Mouse (Mus musculus) left cerebral cortex, adult 9 months (tissue): Measurements from ENCODE around the gene Itga2.

Experiments used
- DNase-seq, 2 experiments: peaks; one replicate each; pipeline ENCODE4 v3.0.0; 2022; ENCODE audit warnings: low spot score in 2 of 2

The Itga2 gene

DNA sequence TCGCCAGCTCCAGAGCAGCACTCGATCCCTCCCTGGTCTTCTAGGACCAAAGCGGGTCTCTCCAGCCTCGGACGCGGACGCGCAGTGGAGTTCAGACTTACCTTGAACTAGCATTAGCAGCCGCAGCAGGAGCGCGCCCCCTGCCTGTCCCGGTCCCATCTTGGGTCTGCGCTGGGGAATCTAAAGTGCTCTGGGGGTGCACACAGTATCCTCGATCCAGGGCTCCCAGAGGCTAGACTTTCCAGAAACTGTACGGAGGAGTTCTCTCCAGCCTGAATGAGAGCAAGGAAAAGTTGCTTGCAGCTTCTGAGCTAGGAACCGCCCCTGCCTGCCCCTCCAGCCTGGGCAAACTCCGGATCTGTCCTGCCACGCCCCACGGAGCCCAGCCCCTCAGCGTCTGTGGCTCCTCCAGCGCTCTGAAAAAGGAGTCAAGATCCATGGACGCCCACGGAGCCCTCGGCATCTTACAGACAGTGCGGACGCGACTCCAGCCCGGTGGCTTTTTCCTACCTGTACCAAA lies at the start of gene Itga2:
Gene Itga2 (minus strand): TSS at position 326 of the 520 bp plus-strand sequence.
- DNase-seq = peak in 1 of 2 experiments; percentile 9

DNA sequence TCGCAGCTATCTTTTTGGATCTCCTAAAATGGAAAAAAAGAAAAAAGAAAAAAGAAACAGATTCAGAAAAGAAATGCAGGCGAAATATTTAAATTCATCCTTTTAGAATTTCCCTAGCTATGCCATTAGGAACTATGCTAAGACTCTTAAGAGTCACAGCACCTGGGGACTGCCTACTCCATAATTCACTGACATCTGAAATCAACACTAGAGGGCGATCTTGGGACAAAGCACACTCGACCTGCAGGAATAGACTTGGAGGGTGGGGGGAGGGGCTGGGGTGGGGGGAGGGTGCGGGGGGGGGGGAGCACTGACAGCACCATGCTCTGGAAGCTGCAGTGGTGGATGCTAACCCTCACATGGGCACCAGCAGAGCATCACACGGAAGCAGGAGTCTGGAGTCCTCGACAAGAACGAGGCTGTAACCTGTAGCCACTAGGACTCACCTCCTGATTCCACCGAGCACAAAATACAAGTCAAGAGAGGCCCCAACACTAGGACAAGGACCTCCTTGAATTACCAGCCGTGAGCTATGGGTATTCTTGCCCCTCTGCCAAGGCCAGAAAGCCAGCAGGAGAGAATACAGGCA lies 49.0 kb upstream of the Itga2 start:
- no peak for DNase-seq

DNA sequence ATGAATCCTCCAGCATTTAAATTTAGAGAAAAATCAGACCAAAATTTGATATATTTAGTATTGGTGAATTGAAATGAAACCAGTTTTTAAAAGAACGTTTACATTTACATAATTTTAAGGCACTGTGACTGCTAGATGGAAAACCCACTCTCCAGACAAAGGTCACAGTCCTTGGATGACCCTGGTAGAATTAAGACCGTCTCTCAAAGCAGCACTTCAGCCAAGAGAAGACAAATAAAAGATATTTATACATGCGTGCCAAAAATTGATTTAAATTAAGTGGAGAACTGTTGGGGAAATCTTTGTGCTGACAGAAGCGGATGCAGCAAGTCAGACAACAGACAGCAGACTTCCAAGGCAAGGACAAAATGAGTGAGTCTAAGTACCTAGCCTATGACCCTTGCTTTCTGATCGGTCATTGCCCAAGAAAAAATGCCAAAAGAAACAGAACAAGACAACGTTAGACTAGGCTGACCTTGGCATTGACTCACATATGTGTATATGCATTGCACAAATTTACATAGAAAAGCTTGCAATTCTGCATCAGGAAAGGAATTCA lies 42.7 kb upstream of the Itga2 start:
- DNase-seq = no peak

DNA sequence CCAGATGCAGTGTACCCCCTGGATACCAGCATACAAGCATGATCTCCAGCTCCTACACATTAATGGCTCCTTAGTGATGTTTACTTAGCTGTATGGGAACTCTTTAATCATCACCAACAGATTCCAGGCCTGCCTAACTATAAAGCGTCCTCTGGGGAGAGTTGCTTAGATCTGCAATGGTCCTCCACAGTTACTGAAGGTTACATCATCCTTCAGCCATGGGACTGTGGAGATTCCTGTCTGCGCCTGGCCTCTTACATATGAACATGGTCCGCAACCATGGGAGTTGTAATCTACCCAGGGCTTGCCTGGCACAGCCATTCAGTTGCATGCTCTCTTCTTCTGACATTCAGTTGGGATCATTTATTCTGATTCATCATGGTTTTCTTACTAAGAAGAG lies 40.0 kb upstream of the Itga2 start:
- no peak for DNase-seq

DNA sequence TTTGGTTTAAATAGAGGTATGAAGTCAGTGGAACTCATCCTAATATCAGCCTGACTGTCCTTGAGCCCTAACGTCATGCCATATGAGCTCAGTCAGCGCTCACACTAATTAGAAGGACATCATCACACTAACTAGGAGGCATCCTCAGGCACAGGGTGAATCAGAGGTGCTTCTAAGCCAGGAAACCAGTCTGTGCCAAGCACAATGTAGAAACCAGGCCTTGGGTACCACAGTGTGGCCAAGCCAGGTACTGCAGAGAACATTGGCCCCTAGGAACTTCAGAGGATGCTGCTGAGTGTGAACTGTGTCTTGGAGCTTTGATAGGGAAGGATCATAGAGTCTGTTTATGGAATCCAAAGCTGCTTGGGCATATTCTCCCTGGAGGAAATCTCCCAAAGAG lies 32.3 kb upstream of the Itga2 start:
- peak; percentile 15 to 89 for DNase-seq

DNA sequence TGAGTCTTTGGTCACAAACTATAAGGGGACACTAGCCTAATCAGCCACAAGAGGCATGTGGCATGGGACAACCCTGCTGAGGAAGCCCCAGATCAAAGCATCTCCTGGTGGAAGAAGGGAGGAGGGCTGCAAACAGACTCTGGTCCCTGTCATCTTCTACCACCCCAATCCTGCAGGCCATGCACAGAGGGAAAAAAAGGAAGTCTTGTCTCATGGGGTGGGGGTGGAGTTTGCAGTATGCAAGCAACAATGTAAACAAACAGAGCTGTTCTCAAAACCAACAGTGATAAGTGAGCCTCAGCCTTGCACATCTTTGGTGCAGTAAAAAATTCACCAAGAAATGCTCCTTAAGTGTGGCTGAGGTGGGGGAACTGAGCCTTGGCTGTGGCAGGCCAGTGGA lies 22.6 kb upstream of the Itga2 start:
- DNase-seq = no peak

DNA sequence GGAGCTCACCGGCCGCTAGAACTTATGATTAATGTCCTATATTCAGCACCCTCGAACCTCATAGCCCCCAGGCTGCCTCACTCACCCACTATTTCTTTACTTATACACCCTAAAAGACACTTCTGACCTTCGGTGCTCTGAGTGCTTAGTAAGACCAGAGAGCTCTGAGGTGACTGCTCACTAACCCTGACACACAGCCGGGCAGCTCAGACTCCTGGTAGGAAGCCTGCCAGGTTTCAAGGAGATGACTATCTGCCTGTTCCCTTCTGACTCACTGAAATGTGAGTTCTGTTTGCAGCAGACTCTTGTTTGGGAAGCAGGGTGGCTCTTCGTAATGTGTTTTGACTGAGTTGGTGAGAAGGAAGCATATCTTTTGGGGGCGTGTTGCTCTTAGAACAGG lies 1.6 kb upstream of the Itga2 start:
- no peak for DNase-seq

DNA sequence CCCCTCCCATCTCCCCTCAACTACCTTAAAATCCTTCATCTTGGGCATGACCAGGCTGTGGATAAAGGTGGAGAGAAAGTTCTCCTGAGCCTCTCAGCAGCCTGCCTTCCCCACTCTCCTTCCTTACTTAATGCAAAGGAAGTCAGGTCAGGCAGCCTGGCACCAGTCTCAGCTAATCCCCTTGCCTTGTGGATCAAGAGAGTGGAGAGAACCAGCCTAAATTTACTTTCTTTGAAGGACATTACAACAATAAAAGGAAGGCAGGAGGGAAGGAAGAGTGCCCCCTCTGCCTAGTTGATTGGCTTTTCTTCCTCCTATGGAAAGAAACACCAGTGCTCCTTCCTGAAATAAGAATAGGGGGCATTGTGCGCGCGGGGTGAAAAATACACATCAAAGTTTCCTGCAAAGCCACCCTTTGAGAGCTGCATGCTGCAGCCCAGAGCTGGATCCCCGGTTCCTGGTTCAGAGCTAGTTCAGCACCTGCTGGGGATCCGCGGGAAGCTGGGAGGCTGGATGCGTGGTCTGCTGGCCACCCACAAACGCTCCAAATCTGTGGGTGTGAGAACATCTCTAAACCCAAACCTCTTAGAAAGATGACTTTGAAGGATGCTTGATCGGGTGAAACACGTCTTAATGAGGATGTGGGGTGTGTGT lies 777 bp downstream of the Itga2 start:
- DNase-seq = no peak

DNA sequence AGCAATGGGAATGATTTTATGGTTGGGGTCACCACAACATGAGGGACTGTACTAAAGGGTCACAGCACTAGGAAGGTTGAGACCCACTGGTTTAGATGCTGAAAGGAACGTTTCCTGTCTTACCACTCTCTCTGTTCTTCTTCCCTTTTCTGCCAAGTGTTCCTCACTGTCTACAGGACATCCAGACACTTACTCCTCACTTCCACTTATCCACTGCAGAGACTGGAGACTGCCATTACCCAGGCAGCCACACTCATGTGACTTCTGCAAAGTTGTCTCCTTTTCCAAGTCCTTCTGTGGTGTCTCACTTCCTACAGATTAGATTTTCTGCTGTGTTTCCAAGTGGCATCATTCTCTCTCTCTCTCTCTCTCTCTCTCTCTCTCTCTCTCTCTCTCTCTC lies 7.1 kb downstream of the Itga2 start:
- no peak for DNase-seq

DNA sequence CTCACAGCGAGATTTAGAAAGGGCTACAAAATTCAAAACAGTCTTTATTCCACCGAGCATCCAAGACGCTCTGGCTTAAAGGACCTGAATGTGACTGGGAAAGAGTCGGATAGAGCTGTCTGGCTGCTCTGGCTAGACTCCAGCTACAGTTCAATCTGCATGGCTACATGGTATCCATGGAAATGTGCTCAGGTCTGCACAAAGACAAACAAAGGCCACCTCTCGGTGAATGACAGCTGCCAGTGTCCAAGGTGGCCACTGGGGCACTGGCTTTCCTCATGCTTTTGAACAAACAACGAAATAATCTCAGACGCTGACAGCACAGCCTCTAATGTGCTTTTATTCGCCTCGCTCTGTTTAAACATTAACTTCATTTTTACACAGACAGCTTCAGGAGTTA lies 8.6 kb downstream of the Itga2 start:
- DNase-seq = no peak

DNA sequence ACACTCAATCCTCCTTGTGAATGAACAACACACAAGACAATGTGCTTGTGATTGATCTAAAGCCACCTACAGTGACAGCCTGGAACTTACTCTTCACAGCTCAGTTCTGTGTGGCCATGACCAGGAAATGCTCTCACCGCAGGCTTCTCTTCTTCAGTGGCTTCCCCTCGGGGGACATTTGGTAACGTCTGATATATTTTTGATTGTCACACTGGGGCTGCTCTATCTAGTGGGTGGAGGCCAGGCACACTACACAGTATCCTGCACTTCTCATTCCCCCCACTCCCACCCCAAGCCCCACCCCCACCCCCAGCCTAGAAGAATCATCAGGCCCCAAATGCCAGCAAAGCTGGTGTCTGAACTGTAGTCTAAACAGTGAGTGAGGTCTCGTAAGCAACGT lies 16.1 kb downstream of the Itga2 start:
- no peak for DNase-seq

DNA sequence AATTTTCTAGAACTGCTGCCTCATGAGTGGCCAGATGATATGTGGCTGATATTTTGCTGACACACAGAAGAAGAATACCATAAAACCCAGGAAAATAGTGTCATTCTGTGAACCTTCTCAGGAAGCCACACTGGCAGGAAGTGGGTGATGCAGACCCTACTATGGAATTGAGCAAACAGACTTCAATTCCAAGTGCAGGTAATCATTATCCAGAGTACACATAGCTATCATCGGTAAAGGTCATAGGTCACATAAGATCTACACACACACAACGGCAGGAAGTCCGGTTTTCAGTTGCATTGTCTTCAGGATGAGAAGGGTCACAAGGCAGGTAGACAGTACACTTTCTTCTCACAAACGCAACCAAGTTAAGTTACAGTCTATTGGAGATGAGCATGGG lies 16.9 kb downstream of the Itga2 start:
- no peak for DNase-seq

DNA sequence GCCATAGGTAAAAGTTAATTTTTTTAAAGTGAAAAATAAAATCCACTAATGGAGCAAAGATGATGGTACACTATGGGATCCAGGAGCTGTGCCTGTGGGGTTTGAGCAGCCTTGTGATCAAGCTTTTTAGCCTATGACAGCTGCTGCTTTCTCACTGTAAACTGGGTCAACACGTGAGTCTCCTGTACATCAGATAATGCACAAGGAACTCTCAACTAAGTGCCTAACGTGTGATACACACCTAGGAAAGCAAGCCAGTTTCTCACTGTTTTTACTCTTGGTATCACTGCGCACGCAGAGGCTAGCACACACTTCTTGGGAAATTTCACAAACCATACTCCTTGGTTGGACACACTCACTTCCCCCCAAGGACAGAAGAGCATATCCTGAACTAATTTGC lies 17.3 kb downstream of the Itga2 start:
- DNase-seq = no peak

DNA sequence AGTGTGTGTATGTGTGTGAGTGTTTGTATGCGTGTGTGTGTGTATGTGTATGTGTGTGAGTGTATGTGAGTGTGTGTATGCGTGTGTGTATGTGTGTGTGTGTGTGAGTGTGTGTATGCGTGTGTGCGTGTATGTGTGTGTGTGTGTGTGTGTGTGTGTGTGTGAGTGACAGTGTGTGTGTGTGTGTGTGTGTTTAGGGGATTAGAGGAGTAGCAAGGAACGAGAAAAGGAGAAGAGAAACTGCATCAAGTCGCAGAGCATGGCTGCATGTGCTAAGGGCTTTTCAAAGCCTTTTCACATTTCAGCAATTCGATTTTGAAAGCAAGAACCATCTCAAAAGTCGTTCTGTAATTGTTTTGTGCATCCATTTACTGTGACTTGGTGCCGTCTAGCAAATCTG lies 21.3 kb downstream of the Itga2 start:
- no peak for DNase-seq

DNA sequence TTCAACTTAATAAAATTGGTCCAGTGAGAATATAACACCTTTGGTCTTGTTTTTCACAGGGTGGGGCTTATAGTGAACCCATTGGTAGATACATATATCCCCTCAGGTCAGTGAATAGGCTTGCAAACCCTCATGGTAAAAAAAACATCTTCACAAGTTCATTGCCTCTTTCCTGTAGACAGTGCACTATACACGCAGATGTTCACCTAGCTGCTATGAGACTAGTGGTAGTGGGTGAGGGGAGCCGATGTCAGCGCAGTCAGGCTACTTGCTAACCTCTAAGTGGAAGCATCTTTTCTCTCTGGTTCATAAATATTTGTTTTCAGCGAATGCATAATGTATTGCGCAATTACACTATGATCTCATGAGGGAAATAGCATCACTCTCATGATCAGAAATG lies 22.4 kb downstream of the Itga2 start:
- no peak for DNase-seq

DNA sequence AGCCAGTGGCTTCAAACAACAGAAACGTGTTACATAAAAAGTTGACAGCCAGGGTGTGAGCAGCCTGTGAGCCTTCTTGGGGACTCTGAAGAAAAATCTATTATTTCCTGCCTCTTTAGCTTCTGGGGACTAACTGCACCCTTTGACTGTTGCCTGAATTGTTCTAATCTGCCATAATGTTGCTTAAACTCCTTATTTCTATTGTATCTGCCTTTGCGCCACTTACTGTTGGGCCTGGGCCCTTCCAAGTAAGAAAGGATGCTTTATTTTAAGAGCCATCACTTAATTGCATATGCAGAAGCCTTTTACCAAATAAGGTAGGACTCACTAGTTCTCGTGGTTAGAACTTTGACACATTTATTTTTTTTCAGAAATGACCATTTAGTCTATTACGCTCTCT lies 24.0 kb downstream of the Itga2 start:
- no peak for DNase-seq

DNA sequence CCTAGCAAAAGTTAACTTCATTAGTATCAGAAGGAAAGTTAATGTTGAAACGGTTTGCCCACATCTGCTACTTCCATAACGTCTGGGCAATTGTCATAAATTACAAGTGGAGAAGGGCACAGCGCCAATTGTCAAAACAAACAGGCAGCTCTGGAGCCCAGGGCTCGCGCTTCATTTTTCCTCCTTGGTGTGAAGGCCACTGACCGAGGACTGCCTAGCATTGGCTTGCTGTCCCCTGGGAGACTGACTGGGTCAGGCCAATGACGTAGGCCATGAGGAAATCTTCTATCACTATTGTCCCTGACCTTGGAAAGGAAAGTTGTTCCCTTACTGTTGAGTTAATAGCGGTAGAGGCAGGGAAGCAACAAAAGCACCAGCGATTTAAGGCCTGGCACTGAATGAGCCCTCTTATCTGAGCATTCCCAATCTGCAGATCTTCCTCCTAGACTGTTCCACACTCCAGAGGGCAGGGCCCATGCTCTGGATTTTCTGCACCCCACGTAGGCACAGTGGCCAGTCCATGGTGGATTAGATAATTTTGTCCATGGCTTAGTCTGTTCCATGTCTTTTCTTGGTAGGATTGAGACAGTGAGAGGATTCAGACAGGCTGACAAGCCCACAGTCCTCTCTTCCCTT lies 35.0 kb downstream of the Itga2 start:
- no peak for DNase-seq

DNA sequence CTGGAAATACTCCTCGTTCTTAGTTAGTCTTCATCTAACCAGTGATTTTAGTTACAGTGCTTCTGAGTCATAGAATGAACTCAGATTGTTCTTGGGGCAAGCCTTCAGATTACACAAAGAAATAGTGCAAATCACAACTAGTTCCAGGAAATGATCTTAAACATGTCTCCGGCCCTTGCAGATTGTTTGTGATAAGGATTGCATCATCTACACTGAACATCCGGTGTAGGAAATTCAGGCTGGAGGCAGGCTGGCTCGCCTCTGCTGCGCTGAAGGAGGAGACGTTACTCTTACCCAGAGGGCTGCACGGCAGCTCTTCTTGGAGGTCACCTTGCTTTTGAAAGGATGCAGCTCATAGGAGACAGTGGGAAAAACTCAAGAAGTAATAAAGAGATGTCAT lies 36.0 kb downstream of the Itga2 start:
- no peak for DNase-seq

DNA sequence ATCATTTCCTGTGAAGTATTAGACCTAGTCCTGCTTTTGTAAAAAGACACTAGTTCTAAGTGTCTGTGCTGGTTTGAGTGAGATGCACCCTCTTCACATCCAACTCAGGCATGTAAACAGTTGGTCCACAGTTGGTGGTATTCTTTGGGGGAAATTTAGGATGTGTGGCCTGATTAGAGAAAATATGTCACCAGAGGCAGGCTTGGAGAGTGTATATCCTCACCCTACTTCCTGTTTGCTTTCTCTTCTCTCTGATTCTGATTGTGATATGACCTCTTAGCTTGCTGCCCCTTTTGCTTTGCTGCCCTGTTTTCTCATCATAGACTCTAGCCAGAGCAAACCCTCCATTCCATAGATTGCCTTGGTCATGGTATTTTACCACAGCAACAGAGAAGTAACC lies 37.2 kb downstream of the Itga2 start:
- no peak for DNase-seq

DNA sequence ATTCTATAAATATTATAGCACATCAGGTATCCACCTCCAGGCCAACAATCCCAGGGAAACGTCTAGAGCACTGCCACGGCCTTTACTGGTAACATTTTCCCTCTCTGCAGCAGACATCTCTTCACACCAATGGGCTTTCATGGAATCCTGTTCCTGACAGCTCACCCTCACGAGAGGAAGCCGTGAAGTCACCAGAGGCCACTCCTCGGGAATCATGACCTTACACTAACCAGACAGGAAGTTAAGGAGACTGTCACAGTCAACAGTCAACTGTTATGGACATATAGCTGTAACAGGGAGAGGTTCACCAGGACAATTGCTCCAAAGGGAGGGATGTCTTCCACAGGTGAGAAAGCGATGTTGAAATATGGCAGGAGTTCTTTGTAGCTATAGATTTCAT lies 40.2 kb downstream of the Itga2 start:
- no peak for DNase-seq

DNA sequence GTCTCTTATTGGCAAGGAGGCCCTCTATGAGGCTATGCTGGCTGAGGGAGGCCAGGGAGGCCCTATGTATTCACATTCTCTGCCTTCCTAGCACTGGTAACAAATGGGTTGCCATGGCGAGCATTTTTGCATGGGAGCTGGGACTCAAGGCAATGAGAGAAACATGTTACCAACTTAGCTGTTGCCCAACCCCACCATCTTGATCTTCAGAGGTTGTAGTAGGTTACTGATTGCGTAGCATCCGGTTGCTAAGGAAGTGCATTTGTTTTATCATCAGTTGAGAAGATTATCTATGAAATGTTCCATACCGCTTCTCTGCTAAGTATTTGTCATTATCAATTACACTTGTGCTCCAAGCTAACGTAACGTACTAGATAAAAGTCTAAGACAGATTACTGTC lies 44.2 kb downstream of the Itga2 start:
- no peak for DNase-seq

DNA sequence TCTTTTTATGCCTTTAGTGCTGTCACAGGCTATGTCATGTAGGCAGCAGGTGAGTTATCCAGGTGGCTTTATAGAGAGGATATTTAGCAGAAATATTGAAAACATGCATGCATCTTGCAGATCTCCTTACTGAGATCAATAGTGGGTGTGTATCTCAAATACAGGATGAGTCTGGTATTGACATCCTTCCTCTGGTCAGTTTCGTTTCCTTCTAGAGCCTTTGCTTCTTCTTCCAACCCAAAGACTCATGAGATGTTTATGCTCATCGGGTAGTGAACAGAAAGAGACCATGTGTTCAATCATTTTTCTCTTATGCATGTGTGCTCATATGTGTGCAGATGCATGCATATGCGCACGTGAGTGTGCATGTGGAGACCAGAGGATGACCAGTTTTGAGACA lies 44.6 kb downstream of the Itga2 start:
- no peak for DNase-seq

DNA sequence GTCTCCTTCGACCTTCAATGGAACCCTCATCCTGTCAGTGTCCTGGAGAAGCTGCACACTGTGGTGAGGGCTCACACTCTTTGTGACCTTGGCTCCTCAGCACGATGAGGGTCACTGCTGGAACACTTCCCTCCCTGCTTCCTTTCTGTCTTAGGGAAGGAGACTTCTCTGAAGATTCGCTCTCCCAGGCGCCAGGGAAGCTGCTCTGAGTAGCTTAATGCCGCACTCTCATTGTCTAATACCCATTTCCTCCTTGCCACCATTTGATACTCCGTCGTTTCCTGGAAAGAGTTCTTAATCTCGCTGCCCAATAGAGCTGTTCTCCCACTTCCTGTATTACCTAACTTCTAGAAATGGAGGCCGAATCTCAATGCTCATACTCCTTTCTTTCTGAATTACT lies 46.7 kb downstream of the Itga2 start:
- DNase-seq = no peak
